Mouse (Mus musculus) limb, embryonic 13.5 days (tissue): ENCODE measurements around the gene Zscan10. TPM values are rescaled to one million over a fixed set of nuclear protein-coding genes. Genes with fewer than 3 reads are reported as not detected.

Experiments used
- ATAC-seq: fragments of 200-750 bp; cut with Nextera tagmentation; 2 replicates; pipeline ENCODE4 v1.8.0; 2017; ENCODE audit warnings: low read depth, moderate number of reproducible peaks, moderate TSS enrichment; ENCODE audit not compliant: low FRiP score
- H3K27ac ChIP-seq: fragments of 300-500 bp; sonication (generic); 2 replicates; pipeline ENCODE4 v1.5.1; 2015; ENCODE audit warnings: inconsistent platforms, mild to moderate bottlenecking, moderate library complexity
- H3K27me3 ChIP-seq: fragments of 300-500 bp; sonication (generic); 2 replicates; pipeline ENCODE4 v1.6.1; 2015; ENCODE audit warnings: mild to moderate bottlenecking, inconsistent platforms
- H3K36me3 ChIP-seq: fragments of 300-500 bp; sonication (generic); 2 replicates; pipeline ENCODE4 v1.6.1; 2015; ENCODE audit warnings: inconsistent platforms, mild to moderate bottlenecking, moderate library complexity
- H3K4me1 ChIP-seq: fragments of 300-500 bp; sonication (generic); 2 replicates; pipeline ENCODE4 v1.6.1; 2015; ENCODE audit warnings: inconsistent platforms
- H3K4me2 ChIP-seq: fragments of 300-500 bp; sonication (generic); replicated peaks from 2 replicates; pipeline ENCODE4 v1.6.1; 2015; ENCODE audit warnings: inconsistent platforms, mild to moderate bottlenecking, moderate library complexity
- H3K4me3 ChIP-seq: fragments of 300-500 bp; sonication (generic); 2 replicates; pipeline ENCODE4 v1.5.1; 2015; ENCODE audit warnings: moderate library complexity, mild to moderate bottlenecking, inconsistent platforms
- H3K9ac ChIP-seq: fragments of 300-500 bp; sonication (generic); 2 replicates; pipeline ENCODE4 v1.6.1; 2015; ENCODE audit warnings: mild to moderate bottlenecking, inconsistent platforms
- H3K9me3 ChIP-seq: fragments of 300-500 bp; sonication (generic); 2 replicates; pipeline ENCODE4 v1.6.1; 2016; ENCODE audit warnings: inconsistent platforms
- WGBS: fragments of 180-500 bp; shearing (Covaris S2); methylation state at CpG from one replicate; pipeline ENCODE4 v1.1.7; 2015; 5-methylcytosine and 5-hydroxymethylcytosine counted together
- polyA plus RNA-seq: library from polyadenylated mRNA; unstranded; fragments of >200 nt; fragmentation: Nextera tagmentation; extraction: Ambion mirVana; gene quantifications from 2 replicates; pipeline ENCODE4 v1.2.1, GENCODE M21; 2015

Zscan10 gene
- polyA plus RNA-seq, 1 experiment from 2014 or later = 0.57 TPM

DNA sequence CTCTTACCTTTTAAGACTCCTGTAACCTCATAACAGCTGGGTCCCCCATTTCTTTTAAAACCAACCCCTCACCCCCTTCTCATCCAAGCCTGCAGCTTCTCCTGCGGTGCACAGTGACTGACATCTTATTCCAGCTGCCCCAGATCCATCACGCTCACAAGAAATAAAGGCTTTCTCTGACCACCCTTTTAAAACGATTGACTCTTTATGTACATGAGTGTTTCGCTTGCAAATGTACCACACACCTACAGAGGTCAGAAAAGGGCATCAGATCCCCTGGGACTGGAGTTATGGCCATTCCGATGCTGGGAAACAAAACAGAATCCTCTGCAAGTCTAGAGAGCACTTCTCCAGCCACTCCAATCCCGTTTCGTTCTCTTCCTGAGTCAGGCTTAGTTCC lies 27.2 kb downstream of the Zscan10 start:
- Histone ChIP-seq H3K4me2 (no peak overlapping the region), H3K4me3 (no peak overlapping the region), H3K36me3 (no peaks in the 10 kb centered on the region), H3K4me1 (no peaks in the 10 kb centered on the region), H3K9ac (no peak overlapping the region), H3K9me3 (no peaks in the 10 kb centered on the region), H3K27me3 (peaks cover 5% of the 10 kb centered on the region; the same call in 1 of the 2 replicates), H3K27ac (no peak overlapping the region)
- WGBS = 33% methylated on average over 7 of the region's 7 CpGs
- ATAC-seq = no peak

DNA sequence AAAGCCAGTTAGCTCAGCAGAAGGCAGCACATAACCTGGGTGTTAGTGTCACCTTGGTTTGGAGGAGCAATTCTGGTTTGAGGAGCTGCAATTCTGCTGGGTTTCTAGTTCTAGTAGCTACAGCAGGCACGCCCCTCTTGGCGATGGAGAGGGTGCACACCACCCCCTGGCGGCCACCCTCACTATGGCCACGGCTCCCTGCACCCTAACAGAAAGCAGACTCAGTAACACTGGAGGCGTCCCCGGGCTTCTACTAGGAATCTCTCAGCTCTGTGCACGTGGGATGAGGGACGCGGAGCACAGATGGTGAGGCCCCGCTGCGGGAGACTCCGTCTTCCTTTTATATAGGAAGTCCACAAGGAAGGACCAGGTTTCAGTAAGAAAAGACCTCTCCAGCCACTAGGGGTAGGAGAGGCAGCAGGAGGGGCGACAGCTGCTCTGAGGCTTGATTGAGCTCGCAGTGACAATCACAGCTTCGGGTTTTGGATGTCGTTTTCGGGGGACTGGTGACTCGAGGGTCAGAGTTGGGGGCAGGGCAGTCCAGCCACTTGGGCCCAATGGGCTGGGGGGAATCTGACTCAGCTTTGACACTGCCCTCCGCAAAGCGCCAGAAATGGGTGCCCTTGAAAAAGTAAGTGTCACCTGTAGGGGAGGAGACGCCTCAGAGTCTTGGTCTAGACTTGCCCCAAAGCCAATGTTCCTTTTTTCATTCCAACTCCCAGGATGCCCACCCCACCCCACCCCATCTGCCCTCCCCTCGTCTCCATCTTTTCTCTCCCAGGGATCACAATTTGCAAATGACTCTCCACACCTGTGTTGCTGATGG lies 29.8 kb downstream of the Zscan10 start:
- ATAC-seq = peak; percentile 88
- H3K4me2 ChIP-seq = peak overlapping the region; percentile 60
- no peaks in the 10 kb centered on the region for H3K36me3 ChIP-seq
- H3K4me3 ChIP-seq = peak overlapping the region; percentile 24
- no peaks in the 10 kb centered on the region for H3K9me3 ChIP-seq
- no peaks in the 10 kb centered on the region for H3K4me1 ChIP-seq
- 15% methylated on average over 22 of the region's 22 CpGs for WGBS
- H3K27me3 ChIP-seq = peaks cover 2% of the 10 kb centered on the region; the same call in 1 of the 2 replicates
- peak overlapping the region; percentile 48 for H3K9ac ChIP-seq
- no peak overlapping the region for H3K27ac ChIP-seq

DNA sequence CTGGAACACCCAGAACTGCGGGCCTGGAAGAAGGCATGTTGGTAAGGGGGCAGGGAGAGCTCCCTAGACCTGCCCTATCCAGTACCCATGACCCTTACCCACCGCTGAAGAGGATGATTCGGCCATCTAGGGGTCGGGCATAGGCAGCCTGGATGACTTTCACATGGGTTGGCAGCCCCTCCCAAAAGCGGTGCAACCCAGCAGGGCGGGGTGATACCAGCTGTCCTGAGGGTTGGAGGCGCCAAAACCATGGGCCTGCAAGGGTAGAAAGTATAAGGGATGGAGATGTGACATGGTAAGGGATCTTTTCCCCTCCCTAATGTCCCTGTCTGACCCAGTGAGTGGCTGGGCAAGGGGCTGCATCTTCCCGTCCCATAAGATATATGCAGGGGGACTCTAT lies 30.6 kb downstream of the Zscan10 start:
- Histone ChIP-seq H3K36me3 (no peaks in the 10 kb centered on the region), H3K4me3 (no peak overlapping the region), H3K27ac (no peak overlapping the region), H3K9ac (no peak overlapping the region), H3K27me3 (peaks cover 2% of the 10 kb centered on the region; the same call in 1 of the 2 replicates), H3K4me1 (no peaks in the 10 kb centered on the region), H3K4me2 (no peak overlapping the region), H3K9me3 (no peaks in the 10 kb centered on the region)
- ATAC-seq = no peak
- 86% methylated on average over 8 of the region's 8 CpGs for WGBS

DNA sequence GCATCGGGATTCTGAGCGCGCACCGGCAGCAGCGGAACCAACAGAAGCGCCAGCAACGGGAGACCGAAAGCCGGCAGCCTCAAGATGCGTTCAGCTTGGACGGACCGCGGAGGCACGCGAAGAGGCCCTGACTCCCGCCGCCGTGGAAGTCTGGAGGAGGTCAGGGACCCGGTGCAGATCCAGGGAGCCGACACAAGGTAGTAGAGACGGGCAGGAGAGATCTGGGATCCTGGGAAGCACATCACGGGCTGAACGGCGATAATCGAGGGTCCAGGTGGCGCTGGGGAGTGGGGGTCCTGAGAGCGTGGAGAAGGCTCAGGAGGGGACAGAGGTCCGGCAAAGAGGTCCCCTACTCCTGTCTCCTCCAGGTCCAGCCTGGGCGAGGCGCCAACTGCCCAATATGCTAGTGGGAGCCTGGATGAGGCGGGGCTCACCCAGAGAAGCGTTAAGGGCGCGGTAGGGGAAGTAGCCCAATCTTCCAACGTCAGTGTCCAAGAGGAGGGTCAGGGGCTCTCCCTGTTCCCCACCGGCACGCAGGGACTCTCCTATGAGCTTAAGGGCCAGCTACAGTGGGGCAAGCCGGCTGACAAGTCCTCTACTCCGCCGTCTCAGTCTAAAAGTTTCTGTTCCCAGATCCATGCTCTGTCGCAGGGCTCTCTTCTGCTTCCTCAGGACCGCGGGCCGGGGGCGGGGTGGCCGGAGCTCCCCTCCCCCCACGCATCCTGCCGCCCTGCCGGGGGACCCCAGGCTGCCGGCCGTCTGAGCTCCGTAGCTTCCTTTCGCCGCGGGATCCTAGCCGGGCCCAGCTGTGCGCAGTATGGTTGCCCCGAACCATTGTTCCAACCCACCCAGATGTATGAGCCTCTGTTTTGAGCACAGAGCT lies 44.2 kb downstream of the Zscan10 start, which contains the start of gene Mmp25:
TSS of gene Mmp25 (minus strand) at position 665 of the 883 bp plus-strand sequence.
- peak; percentile 33 for ATAC-seq
- no peaks in the 10 kb centered on the region for H3K36me3 ChIP-seq
- H3K9me3 ChIP-seq = 0 out of 2 replicates have a peak, but pooled peaks cover 4% of the 10 kb centered on the region
- H3K9ac ChIP-seq = peak within 1 kb of the TSS; percentile 65
- H3K4me1 ChIP-seq = peaks cover 9% of the 10 kb centered on the region; the same call in 1 of the 2 replicates
- peaks cover 40% of the 10 kb centered on the region for H3K27me3 ChIP-seq
- H3K27ac ChIP-seq = no peak within 1 kb of the TSS
- H3K4me3 ChIP-seq = peak within 1 kb of the TSS; percentile 49
- under 1% methylated on average over 58 of the region's 58 CpGs for WGBS
- H3K4me2 ChIP-seq = peak within 1 kb of the TSS; percentile 79

DNA sequence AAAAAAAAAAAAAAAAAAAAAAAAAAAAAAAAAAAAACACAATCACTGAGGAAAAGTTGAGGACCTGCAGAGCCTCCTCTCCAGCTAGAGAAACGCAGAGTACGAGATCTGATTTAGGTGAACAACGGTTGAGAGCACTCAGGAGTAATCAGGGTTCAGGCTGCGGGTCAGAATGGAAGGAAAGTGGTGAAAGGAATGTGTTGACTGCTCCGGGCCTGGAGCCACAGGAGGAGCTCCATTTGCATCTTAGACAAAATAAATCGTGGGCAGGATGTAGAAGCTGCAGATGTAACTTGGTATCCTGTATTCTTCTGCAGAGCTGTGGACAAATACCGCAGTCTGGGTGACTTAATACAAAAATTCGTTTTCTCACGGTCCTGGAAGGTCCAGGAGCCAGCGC lies 45.2 kb downstream of the Zscan10 start:
- Histone ChIP-seq H3K27ac (no peak overlapping the region), H3K9me3 (0 out of 2 replicates have a peak, but pooled peaks cover 4% of the 10 kb centered on the region), H3K4me3 (no peak overlapping the region), H3K4me2 (no peak overlapping the region), H3K36me3 (no peaks in the 10 kb centered on the region), H3K4me1 (peaks cover 9% of the 10 kb centered on the region; the same call in 1 of the 2 replicates), H3K9ac (no peak overlapping the region), H3K27me3 (peaks cover 40% of the 10 kb centered on the region)
- no peak for ATAC-seq
- 37% methylated on average over 10 of the region's 10 CpGs for WGBS

DNA sequence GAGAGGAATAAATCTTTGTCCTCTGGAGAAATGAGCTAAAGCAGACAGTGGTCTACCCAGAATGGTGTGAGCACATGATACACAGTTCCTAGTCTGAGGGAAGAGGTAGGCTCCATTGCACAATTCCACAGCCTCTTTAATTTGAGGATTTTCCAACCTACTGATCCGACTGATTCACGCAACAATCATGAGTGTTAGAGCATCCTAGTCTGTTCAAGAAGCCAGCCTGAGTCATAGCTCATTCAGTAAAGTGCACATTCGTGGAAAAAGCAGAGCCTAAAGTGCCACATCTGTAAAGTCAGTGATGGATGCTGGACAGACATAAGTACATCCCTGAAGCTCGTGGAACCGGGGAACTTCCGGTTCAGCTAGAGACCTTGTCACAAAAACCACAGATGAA lies 50.7 kb downstream of the Zscan10 start:
- no peak overlapping the region for H3K9ac ChIP-seq
- H3K27me3 ChIP-seq = peaks cover 11% of the 10 kb centered on the region
- H3K4me2 ChIP-seq = no peak overlapping the region
- no peak overlapping the region for H3K27ac ChIP-seq
- H3K36me3 ChIP-seq = no peaks in the 10 kb centered on the region
- H3K9me3 ChIP-seq = no peaks in the 10 kb centered on the region
- WGBS = 82% methylated on average over 6 of the region's 6 CpGs
- H3K4me1 ChIP-seq = no peaks in the 10 kb centered on the region
- no peak for ATAC-seq
- H3K4me3 ChIP-seq = no peak overlapping the region

DNA sequence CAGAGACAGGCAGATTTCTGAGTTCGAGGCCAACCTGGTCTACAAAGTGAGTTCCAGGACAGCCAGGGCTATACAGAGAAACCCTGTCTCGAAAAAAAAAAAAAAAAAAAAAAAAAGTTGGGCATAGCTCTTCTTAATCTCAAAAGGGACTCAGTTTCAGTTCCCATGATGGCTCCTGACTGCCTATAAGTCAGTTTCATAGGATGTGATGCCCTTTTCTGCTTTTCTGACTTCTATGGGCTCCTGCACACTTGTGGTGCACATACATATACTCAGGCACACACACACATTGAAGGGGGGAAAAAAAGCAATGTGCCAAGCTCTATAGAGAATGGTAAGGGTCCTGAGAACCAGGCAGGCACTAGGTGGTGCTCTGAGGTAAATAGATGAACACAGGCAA lies 52.7 kb downstream of the Zscan10 start:
- H3K9me3 ChIP-seq = no peaks in the 10 kb centered on the region
- 0 out of 2 replicates have a peak, but pooled peaks cover 2% of the 10 kb centered on the region for H3K27me3 ChIP-seq
- H3K9ac ChIP-seq = no peak overlapping the region
- no peak for ATAC-seq
- no peak overlapping the region for H3K4me3 ChIP-seq
- 63% methylated on average over 2 of the region's 2 CpGs for WGBS
- H3K27ac ChIP-seq = no peak overlapping the region
- no peaks in the 10 kb centered on the region for H3K36me3 ChIP-seq
- no peak overlapping the region for H3K4me2 ChIP-seq
- H3K4me1 ChIP-seq = no peaks in the 10 kb centered on the region

DNA sequence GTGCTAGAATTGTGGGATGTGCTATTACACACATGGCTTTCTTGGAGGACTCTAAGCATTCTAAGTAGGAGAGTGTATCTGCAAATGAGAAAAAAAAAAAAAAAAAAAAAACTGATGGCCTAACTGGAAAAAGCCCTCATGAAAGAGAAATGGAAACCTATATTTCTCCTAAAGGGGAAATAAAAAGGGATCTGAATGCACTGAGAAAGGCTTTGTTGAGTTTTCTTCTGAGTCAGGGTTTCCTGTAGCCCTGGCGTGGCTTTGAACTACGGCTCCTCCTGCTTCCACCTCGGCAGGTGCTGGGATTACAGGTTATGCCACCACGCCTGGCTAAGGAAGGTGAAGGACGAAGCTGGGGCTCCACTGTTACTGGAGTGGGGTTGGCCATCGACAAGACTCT lies 53.3 kb downstream of the Zscan10 start:
- Histone ChIP-seq H3K36me3 (no peaks in the 10 kb centered on the region), H3K27ac (no peak overlapping the region), H3K4me1 (no peaks in the 10 kb centered on the region), H3K9ac (no peak overlapping the region), H3K9me3 (no peaks in the 10 kb centered on the region), H3K4me2 (no peak overlapping the region), H3K27me3 (peaks cover 5% of the 10 kb centered on the region), H3K4me3 (no peak overlapping the region)
- 56% methylated on average over 6 of the region's 6 CpGs for WGBS
- ATAC-seq = no peak

DNA sequence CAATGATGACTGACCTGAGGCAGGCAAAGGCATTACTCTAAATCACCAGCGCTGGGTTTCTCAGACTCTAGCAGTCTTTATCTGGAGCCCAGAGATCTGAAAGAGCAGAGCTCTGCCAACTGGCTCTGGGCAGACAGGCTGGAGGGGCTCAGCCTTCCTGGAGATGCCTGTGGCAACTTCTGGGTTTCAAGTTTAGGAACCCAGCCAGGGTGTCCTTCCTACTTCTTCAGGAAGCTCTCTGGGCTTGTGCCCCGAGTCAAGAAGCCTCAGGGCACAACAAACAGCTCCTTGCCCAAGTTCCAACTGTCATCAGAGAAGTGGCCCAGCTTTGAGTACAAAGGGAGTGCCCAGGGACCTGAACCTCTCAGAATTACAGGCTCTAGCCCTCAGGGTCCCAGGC lies 53.8 kb downstream of the Zscan10 start:
- H3K9me3 ChIP-seq = no peaks in the 10 kb centered on the region
- no peak overlapping the region for H3K4me2 ChIP-seq
- 62% methylated on average over 2 of the region's 2 CpGs for WGBS
- ATAC-seq = no peak
- H3K4me3 ChIP-seq = no peak overlapping the region
- no peak overlapping the region for H3K9ac ChIP-seq
- H3K27ac ChIP-seq = no peak overlapping the region
- no peaks in the 10 kb centered on the region for H3K4me1 ChIP-seq
- peaks cover 9% of the 10 kb centered on the region for H3K27me3 ChIP-seq
- H3K36me3 ChIP-seq = no peaks in the 10 kb centered on the region

DNA sequence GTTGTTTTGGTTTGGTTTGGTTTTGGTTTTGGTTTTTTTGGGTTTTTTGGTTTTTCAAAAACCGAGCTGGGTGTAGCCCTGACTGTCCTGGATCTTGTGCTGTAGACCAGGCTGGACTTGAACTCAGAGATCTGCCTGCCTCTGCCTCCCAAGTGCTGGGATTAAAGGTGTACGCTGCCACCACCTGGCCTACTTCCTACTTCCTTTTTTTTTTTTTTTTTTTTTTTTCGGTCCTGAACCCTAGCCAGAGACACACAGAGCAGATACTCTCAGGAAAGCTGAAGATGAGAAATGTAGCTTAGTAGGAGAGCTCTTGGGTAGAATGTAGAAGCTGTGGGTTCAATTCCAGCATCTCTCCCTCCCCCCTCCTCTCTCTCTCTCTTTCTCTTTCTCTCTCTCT lies 57.8 kb downstream of the Zscan10 start:
- H3K4me2 ChIP-seq = no peak overlapping the region
- H3K4me3 ChIP-seq = no peak overlapping the region
- no peak overlapping the region for H3K9ac ChIP-seq
- no peak overlapping the region for H3K27ac ChIP-seq
- 0 out of 2 replicates have a peak, but pooled peaks cover 6% of the 10 kb centered on the region for H3K4me1 ChIP-seq
- H3K36me3 ChIP-seq = no peaks in the 10 kb centered on the region
- H3K9me3 ChIP-seq = no peaks in the 10 kb centered on the region
- no peak for ATAC-seq
- H3K27me3 ChIP-seq = peaks cover 49% of the 10 kb centered on the region
- 70% methylated on average over 3 of the region's 3 CpGs for WGBS

DNA sequence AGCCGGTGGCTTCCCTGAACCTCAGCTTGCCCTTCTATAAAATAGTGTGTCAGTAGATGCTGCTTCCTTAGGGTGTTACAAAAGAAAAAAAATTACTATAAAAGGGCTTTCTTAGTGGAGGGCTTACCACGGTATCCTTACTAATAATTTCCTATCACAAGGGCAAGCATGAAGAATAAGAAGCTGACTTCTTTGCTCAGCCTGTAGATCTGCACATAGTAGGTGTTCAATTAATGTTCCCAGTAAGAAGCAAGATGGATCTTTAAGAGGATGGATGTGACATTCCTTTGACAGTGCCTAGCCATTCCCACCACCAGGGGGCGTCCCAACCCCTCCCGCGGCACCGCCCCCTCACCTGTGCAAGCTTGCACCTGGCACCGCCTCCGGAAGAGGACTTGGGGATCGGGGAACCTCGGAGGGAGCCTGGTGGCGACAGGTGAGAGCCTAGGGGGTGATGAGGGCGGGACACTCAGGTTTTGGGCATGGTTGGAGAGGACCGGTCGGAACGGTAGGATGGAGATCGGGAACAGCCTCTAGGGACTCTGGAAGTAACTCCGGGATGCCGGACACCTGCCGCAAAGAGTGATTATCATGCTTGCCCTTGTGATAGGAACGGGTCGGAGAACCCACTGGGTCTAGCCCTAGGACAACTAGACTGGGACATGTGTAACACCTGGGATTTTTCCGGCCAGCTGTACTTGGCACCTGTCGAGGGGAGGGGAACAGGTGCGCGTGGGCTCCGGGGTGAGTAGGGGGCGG lies 59.6 kb downstream of the Zscan10 start, which contains the start of gene Bicdl2:
TSS of gene Bicdl2 (plus strand) at position 390 of the 759 bp plus-strand sequence.
- peaks cover 46% of the 10 kb centered on the region for H3K27me3 ChIP-seq
- peak within 1 kb of the TSS; percentile 11; the same call in 1 of the 2 replicates for H3K4me3 ChIP-seq
- no peaks in the 10 kb centered on the region for H3K36me3 ChIP-seq
- 0 out of 2 replicates have a peak, but pooled peaks cover 9% of the 10 kb centered on the region for H3K4me1 ChIP-seq
- ATAC-seq = no peak
- no peak within 1 kb of the TSS for H3K9ac ChIP-seq
- H3K9me3 ChIP-seq = no peaks in the 10 kb centered on the region
- no peak within 1 kb of the TSS for H3K27ac ChIP-seq
- 5% methylated on average over 27 of the region's 27 CpGs for WGBS
- peak within 1 kb of the TSS; percentile 38 for H3K4me2 ChIP-seq
